In the genomic region with DNA sequence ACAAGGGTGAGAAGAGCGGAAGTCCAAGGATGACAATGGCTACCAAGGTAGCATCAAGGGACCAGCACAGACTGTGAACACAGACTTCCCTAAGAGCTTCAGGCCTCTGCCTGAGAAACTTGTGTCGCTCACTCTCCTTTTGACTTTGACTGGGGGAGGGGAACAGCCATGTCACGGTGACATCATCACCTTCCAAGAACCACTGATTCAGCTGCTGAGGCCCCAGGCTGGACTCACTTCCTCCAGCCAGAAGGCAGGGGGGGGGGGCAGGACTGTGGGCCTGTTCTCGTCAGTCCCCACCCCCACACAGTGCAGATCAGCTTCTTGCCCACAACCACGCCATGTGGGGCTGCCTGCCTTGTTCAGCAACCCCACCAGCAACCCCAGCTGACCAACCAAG, we compare ENCODE assay signal across 8 mouse cellular contexts. TPM values are rescaled to one million over a fixed set of nuclear protein-coding genes. Genes with fewer than 3 reads are reported as not detected.
A peak's percentile ranks its signal among the peaks of the same experiment; 100 is the strongest.
DNase-seq lines count a peak whose midpoint lies in the region; ATAC-seq and TF ChIP-seq lines count a peak whose summit lies in the region.

No protein-coding gene starts in this region.

- no peaks in the 10 kb centered on the region for H3K27me3 ChIP-seq in MEL (ENCODE audit: control insufficient read depth in 1 of 2, insufficient read depth in 2 of 2, low read length in 2 of 2)
- H3K27me3 ChIP-seq in stomach, embryonic 15.5 days (replicated peaks) = no peaks in the 10 kb centered on the region

- TF ChIP-seq CTCF in MEL (IDR thresholded peaks at IDR 0.05 in 2 of 3, conservative IDR thresholded peaks at IDR 0.05 in 1 of 3; ENCODE audit: control insufficient read depth in 1 of 3, insufficient read depth in 1 of 3, low read depth in 2 of 3, low read length in 3 of 3, poor library complexity in 1 of 3, severe bottlenecking in 1 of 3) = no peak

- TF ChIP-seq EP300 in MEL (IDR thresholded peaks at IDR 0.05; ENCODE audit: low read depth in 1 of 2, low read length in 2 of 2) = no peak

- H3K79me2 ChIP-seq in MEL (ENCODE audit: control insufficient read depth, insufficient read depth, low read length, poor library complexity) = no peaks in the 10 kb centered on the region

- peak; percentile 48; the same call in 1 of the 2 replicates for ATAC-seq in stomach, embryonic 15.5 days (ENCODE audit: insufficient read depth, low FRiP score, low read depth)

- peak; percentile 45 for DNase-seq in kidney, adult 11 months
- DNase-seq in kidney, adult 18-20 months = no peak
- DNase-seq in MEL (ENCODE audit: low read depth, low spot score) = peak; percentile 60
- peak; percentile 56 for DNase-seq in gastrocnemius, postnatal 14 days
- DNase-seq in kidney, adult 9 months = peak; percentile 50
- peak; percentile 83 for DNase-seq in lung, postnatal 10 days
- DNase-seq in urinary bladder, postnatal 10 days (ENCODE audit: low spot score) = no peak

- no peak overlapping the region for H3K4me2 ChIP-seq in stomach, embryonic 15.5 days

- H3K36me3 ChIP-seq in MEL (ENCODE audit: control insufficient read depth in 1 of 2, insufficient read depth in 2 of 2, low read length in 2 of 2) = peaks cover 0 to 9% of the 10 kb centered on the region in 2 experiments; a peak in 2 of 4 replicates
- no peaks in the 10 kb centered on the region for H3K36me3 ChIP-seq in stomach, embryonic 15.5 days

- intact Hi-C loops in gastrocnemius, postnatal 14 days (cut with DNase I; ENCODE audit: low total_unique reads) = no loop called here

- TF ChIP-seq POLR2A in MEL (IDR thresholded peaks at IDR 0.05; ENCODE audit: control insufficient read depth in 1 of 2, insufficient read depth in 1 of 2, low read depth in 1 of 2, low read length in 2 of 2, poor library complexity in 1 of 2) = no peak

- WGBS in stomach, embryonic 15.5 days = 53% methylated on average over 5 of the region's 5 CpGs

- no peak overlapping the region for H3K27ac ChIP-seq in MEL (ENCODE audit: control insufficient read depth, low read depth, low read length)
- H3K27ac ChIP-seq in stomach, embryonic 15.5 days = peak overlapping the region; percentile 16; the same call in 1 of the 2 replicates

- no peak; the same call in 1 of the 2 replicates for TF ChIP-seq RAD21 in MEL (IDR thresholded peaks at IDR 0.05; ENCODE audit: low read depth, low read length)

- peak overlapping the region in 1 of 2 experiments; percentile 2; a peak in 1 of 4 replicates for H3K4me3 ChIP-seq in MEL (ENCODE audit: control insufficient read depth in 1 of 2, insufficient read depth in 1 of 2, low read depth in 2 of 2, low read length in 2 of 2)
- H3K4me3 ChIP-seq in stomach, embryonic 15.5 days (replicated peaks) = no peak overlapping the region

- H3K9me3 ChIP-seq in MEL (replicated peaks; ENCODE audit: insufficient read depth, low read length) = no peaks in the 10 kb centered on the region
- no peaks in the 10 kb centered on the region for H3K9me3 ChIP-seq in stomach, embryonic 15.5 days

- no peak overlapping the region for H3K9ac ChIP-seq in MEL (ENCODE audit: control insufficient read depth, low read depth, low read length, poor library complexity, severe bottlenecking)
- H3K9ac ChIP-seq in stomach, embryonic 15.5 days = no peak overlapping the region

- H3K4me1 ChIP-seq in MEL (ENCODE audit: control insufficient read depth in 1 of 2, insufficient read depth in 2 of 2, low read length in 2 of 2) = peaks cover 0 to 20% of the 10 kb centered on the region in 2 experiments; a peak in 2 of 4 replicates
- peaks cover 39% of the 10 kb centered on the region for H3K4me1 ChIP-seq in stomach, embryonic 15.5 days

TF ChIP-seq in MEL, 35 proteins besides CTCF, POLR2A, EP300 and RAD21:
- TF ChIP-seq SMC3 (IDR thresholded peaks at IDR 0.05; ENCODE audit: low read depth, low read length) = peak; percentile 9; the same call in 1 of the 2 replicates
- no peak for TF ChIP-seq ELF1 (IDR thresholded peaks at IDR 0.05; ENCODE audit: low read depth, low read length)
- TF ChIP-seq JUND (IDR thresholded peaks at IDR 0.05; ENCODE audit: low read depth, low read length) = no peak
- TF ChIP-seq UBTF (IDR thresholded peaks at IDR 0.05; ENCODE audit: borderline replicate concordance, insufficient read depth, low read depth, low read length) = no peak
- no peak for TF ChIP-seq RCOR1 (IDR thresholded peaks at IDR 0.05; ENCODE audit: low read depth, low read length)
- TF ChIP-seq ZKSCAN1 (IDR thresholded peaks at IDR 0.05; ENCODE audit: low read depth, low read length) = no peak
- TF ChIP-seq SIN3A (IDR thresholded peaks at IDR 0.05; ENCODE audit: low read length) = no peak
- no peak for TF ChIP-seq TBP (IDR thresholded peaks at IDR 0.05; ENCODE audit: low read depth, low read length)
- no peak for TF ChIP-seq TCF12 (IDR thresholded peaks at IDR 0.05; ENCODE audit: low read depth, low read length)
- TF ChIP-seq E2F4 (IDR thresholded peaks at IDR 0.05; ENCODE audit: borderline replicate concordance, low read depth, low read length) = no peak
- TF ChIP-seq MAZ (IDR thresholded peaks at IDR 0.05; ENCODE audit: low read depth, low read length) = 0 out of 2 replicates have a peak, but pooled peaks have one; percentile 29
- no peak for TF ChIP-seq MYB (IDR thresholded peaks at IDR 0.05; ENCODE audit: low read depth, low read length)
- TF ChIP-seq ETS1 (IDR thresholded peaks at IDR 0.05; ENCODE audit: low read depth, low read length) = peak; percentile 80
- TF ChIP-seq TAL1 (IDR thresholded peaks at IDR 0.05; ENCODE audit: low read length) = no peak
- TF ChIP-seq GABPA (IDR thresholded peaks at IDR 0.05; ENCODE audit: low read depth, low read length) = no peak

RNA-seq across cellular contexts. Expression of a gene that starts 49.3 kb away (rescaled TPM):
- 7.2 and 7.5 TPM in 2 replicates for total RNA-seq in MEL (2012; rRNA removed)
- 1 to 10 TPM in 1 of 2 experiments, not detected in 1; 7.4 TPM for polyA plus RNA-seq in MEL (2012; ENCODE audit: insufficient read depth in 1 of 2, insufficient read length in 2 of 2, low read depth in 1 of 2, low replicate concordance in 2 of 2, missing spikeins in 1 of 2)
- total RNA-seq in gastrocnemius, postnatal 14 days (2021) = 1 to 10 TPM; 4.6 to 6.4 TPM
- polyA plus RNA-seq in stomach, embryonic 15.5 days (2015; fragmentation: Nextera tagmentation; extraction: Ambion mirVana) = 5.8 TPM in 2 replicates

Comparison
In these comparisons a context has a peak if more than half of its experiments do, and no peak if none do; other contexts are left out.
1. DNase-seq: peak in kidney, adult 11 months (single experiment), MEL (single experiment), gastrocnemius, postnatal 14 days (single experiment), kidney, adult 9 months (single experiment) and lung, postnatal 10 days (single experiment); none in kidney, adult 18-20 months (single experiment) and urinary bladder, postnatal 10 days (single experiment).